ENCODE assay signal across 7 mouse cellular contexts in genomic region chr3:88139243-88140177, GRCm38 (mm10). TPM values are rescaled to one million over a fixed set of nuclear protein-coding genes. Genes with fewer than 3 reads are reported as not detected.
DNase-seq lines count a peak whose midpoint lies in the region; ATAC-seq and TF ChIP-seq lines count a peak whose summit lies in the region.

No protein-coding gene starts in this region.

- H3K9me3 ChIP-seq in liver, embryonic 11.5 days (ENCODE audit: control insufficient read depth, low read length) = no peaks in the 10 kb centered on the region

- TF ChIP-seq POLR2A in testis, adult 2 months (IDR thresholded peaks at IDR 0.05; ENCODE audit: control insufficient read depth, low read depth, low read length) = no peak
- no peak for TF ChIP-seq POLR2A in olfactory bulb, adult 2 months (IDR thresholded peaks at IDR 0.05; ENCODE audit: insufficient read depth, low read depth, low read length)

- H3K4me1 ChIP-seq in testis, adult 2 months (ENCODE audit: control insufficient read depth, insufficient read depth, low read length) = peaks cover 52% of the 10 kb centered on the region
- H3K4me1 ChIP-seq in liver, embryonic 11.5 days (replicated peaks; ENCODE audit: control insufficient read depth, insufficient read depth, low read length) = peaks cover 34% of the 10 kb centered on the region
- H3K4me1 ChIP-seq in olfactory bulb, adult 2 months (ENCODE audit: control insufficient read depth, insufficient read depth, low read length) = peaks cover 33% of the 10 kb centered on the region

- no peaks in the 10 kb centered on the region for H3K36me3 ChIP-seq in testis, adult 2 months (ENCODE audit: control insufficient read depth, insufficient read depth, low read length)
- H3K36me3 ChIP-seq in liver, embryonic 11.5 days (ENCODE audit: control insufficient read depth, insufficient read depth, low read length) = no peaks in the 10 kb centered on the region

- ATAC-seq in liver, embryonic 11.5 days (replicated peaks; ENCODE audit: low FRiP score) = no peak
- ATAC-seq in inflammation-experienced regulatory T-cells, adult 6 months = no peak

- WGBS in liver, embryonic 11.5 days = 20% methylated on average over 25 of the region's 25 CpGs
- 15% methylated on average over 25 of the region's 25 CpGs for WGBS in olfactory bulb, adult 2 months

- TF ChIP-seq CTCF in testis, adult 2 months (IDR thresholded peaks at IDR 0.05; ENCODE audit: control insufficient read depth, insufficient read depth, insufficient replicate concordance, low read depth, low read length) = no peak
- TF ChIP-seq CTCF in olfactory bulb, adult 2 months (IDR thresholded peaks at IDR 0.05; ENCODE audit: insufficient read depth, low read depth, low read length) = no peak

- peak overlapping the region; percentile 87 for H3K4me3 ChIP-seq in testis, adult 2 months (ENCODE audit: control insufficient read depth, low read depth, low read length)
- H3K4me3 ChIP-seq in liver, embryonic 11.5 days (ENCODE audit: low read depth, low read length) = peak overlapping the region; percentile 57
- H3K4me3 ChIP-seq in olfactory bulb, adult 2 months (ENCODE audit: insufficient read depth, low read depth, low read length) = peak overlapping the region; percentile 70

- peak overlapping the region; percentile 88 for H3K27ac ChIP-seq in testis, adult 2 months (ENCODE audit: control insufficient read depth, insufficient read depth, low read depth, low read length)
- peak overlapping the region; percentile 95; the same call in 1 of the 2 replicates for H3K27ac ChIP-seq in liver, embryonic 11.5 days (ENCODE audit: low read depth, low read length)
- peak overlapping the region; percentile 99 for H3K27ac ChIP-seq in olfactory bulb, adult 2 months (ENCODE audit: insufficient read depth, low read depth, low read length)

- DNase-seq in testis, postnatal 14 days (ENCODE audit: low spot score) = no peak
- peak; percentile 88 for DNase-seq in cerebellum, postnatal 14 days
- peak; percentile 36 for DNase-seq in heart, postnatal 4 days
- no peak for DNase-seq in liver, embryonic 11.5 days (ENCODE audit: low spot score)

- H3K27me3 ChIP-seq in testis, adult 2 months (ENCODE audit: control insufficient read depth, insufficient read depth, low read length) = no peaks in the 10 kb centered on the region
- H3K27me3 ChIP-seq in liver, embryonic 11.5 days (replicated peaks; ENCODE audit: control insufficient read depth, insufficient read depth, low read length) = no peaks in the 10 kb centered on the region

- H3K9ac ChIP-seq in liver, embryonic 11.5 days (ENCODE audit: low read depth, low read length) = peak overlapping the region; percentile 65

- peak overlapping the region; percentile 96 for H3K4me2 ChIP-seq in liver, embryonic 11.5 days

RNA-seq across cellular contexts. Expression of gene Mef2d, which starts 2.7 kb away (rescaled TPM):
- 16.0 and 17.6 TPM in 2 replicates for polyA plus RNA-seq in testis, adult 2 months (2012; rRNA removed)
- 100 to 1,000 TPM; 115 to 120 TPM for total RNA-seq in heart, postnatal 4 days (2021)
- polyA plus RNA-seq in liver, embryonic 11.5 days (2014; fragmentation: Nextera tagmentation; extraction: Ambion mirVana) = 27.6 and 28.0 TPM in 2 replicates
- 460 TPM in 1 of 2 replicates, not detected in the other for polyA plus RNA-seq in olfactory bulb, adult 2 months (2012; ENCODE audit: insufficient read depth, insufficient read length, low replicate concordance, missing spikeins)
- polyA plus RNA-seq in inflammation-experienced regulatory T-cells, adult 6 months (2017; shearing (Covaris generic)) = 10 to 100 TPM; 16.6 to 32.0 (median 27.7) TPM

RNA-seq across cellular contexts. Expression of gene Iqgap3, which starts 57.7 kb away (rescaled TPM):
- polyA plus RNA-seq in testis, adult 2 months (2012; rRNA removed) = 3.8 and 4.9 TPM in 2 replicates
- 10 to 100 TPM; 49.2 to 56.5 TPM for total RNA-seq in heart, postnatal 4 days (2021)
- 16.8 and 19.1 TPM in 2 replicates for polyA plus RNA-seq in liver, embryonic 11.5 days (2014; fragmentation: Nextera tagmentation; extraction: Ambion mirVana)
- polyA plus RNA-seq in olfactory bulb, adult 2 months (2012; ENCODE audit: insufficient read depth, insufficient read length, low replicate concordance, missing spikeins) = not detected in 2 replicates
- polyA plus RNA-seq in inflammation-experienced regulatory T-cells, adult 6 months (2017; shearing (Covaris generic)) = 1 to 10 TPM in 1 of 3 experiments, under 1 TPM in 2; 0.59 to 3.5 (median 0.82) TPM

Comparison
In these comparisons a context has a peak if more than half of its experiments do, and no peak if none do; other contexts are left out.
1. DNase-seq: peak in cerebellum, postnatal 14 days (2 of 2) and heart, postnatal 4 days (single experiment); none in testis, postnatal 14 days (single experiment) and liver, embryonic 11.5 days (single experiment).
2. Peak in every context shown above with its lines, with median percentiles within 50 percentile points of each other: H3K27ac ChIP-seq and H3K4me3 ChIP-seq.